Mouse (Mus musculus) thymus, adult 2 months (tissue): ENCODE results near the gene Washc3. TPM values are rescaled to one million over a fixed set of nuclear protein-coding genes. Genes with fewer than 3 reads are reported as not detected.

Experiments used
- DNase-seq: peaks from one replicate; pipeline ENCODE4 v3.0.0; 2021
- H3K27ac ChIP-seq: fragments of 200-500 bp; 2 replicates; pipeline ENCODE4 v1.5.1; 2012; ENCODE audit warnings: low read length, control low read depth; ENCODE audit not compliant: control insufficient read depth, insufficient read depth
- H3K27me3 ChIP-seq: fragments of 200-500 bp; 2 replicates; pipeline ENCODE4 v1.6.1; 2012; ENCODE audit warnings: mild to moderate bottlenecking, low read length, moderate library complexity, mixed read lengths; ENCODE audit not compliant: control insufficient read depth, insufficient read depth
- H3K36me3 ChIP-seq: fragments of 200-500 bp; 2 replicates; pipeline ENCODE4 v1.6.1; 2012; ENCODE audit warnings: mild to moderate bottlenecking, low read length, moderate library complexity; ENCODE audit not compliant: control insufficient read depth, insufficient read depth
- H3K4me1 ChIP-seq: fragments of 200-500 bp; replicated peaks from 2 replicates; pipeline ENCODE4 v1.6.1; 2012; ENCODE audit warnings: low read length; ENCODE audit not compliant: control insufficient read depth, insufficient read depth
- H3K4me3 ChIP-seq: fragments of 200-500 bp; 2 replicates; pipeline ENCODE4 v1.5.1; 2012; ENCODE audit warnings: mild to moderate bottlenecking, low read length, control low read depth, moderate library complexity; ENCODE audit not compliant: control insufficient read depth, insufficient read depth
- CTCF ChIP-seq: fragments of 200-500 bp; IDR thresholded peaks from 2 replicates; pipeline ENCODE4 v1.5.1; 2012; ENCODE audit warnings: mild to moderate bottlenecking, control low read depth, low read length, moderate library complexity, borderline replicate concordance; ENCODE audit not compliant: control insufficient read depth, poor library complexity, insufficient read depth; ENCODE audit errors: extremely low read depth
- POLR2A ChIP-seq: fragments of 200-500 bp; IDR thresholded peaks from 2 replicates; pipeline ENCODE4 v1.6.1; 2012; ENCODE audit warnings: mild to moderate bottlenecking, low read length, control low read depth, moderate library complexity; ENCODE audit not compliant: control insufficient read depth, poor library complexity, insufficient read depth; ENCODE audit errors: extremely low read depth
- WGBS: fragments of 180-500 bp; shearing (Covaris S2); methylation state at CpG from one replicate; pipeline ENCODE4 v1.1.7; 2018; 5-methylcytosine and 5-hydroxymethylcytosine counted together
- polyA plus RNA-seq: library from polyadenylated mRNA; depleted of rRNA; stranded (reverse); fragments of >200 nt; gene quantifications from 2 replicates; pipeline ENCODE4 v1.2.3, GENCODE M21; 2012; rRNA removed

The Washc3 gene
- polyA plus RNA-seq, 1 experiment, result 19.8 TPM

DNA sequence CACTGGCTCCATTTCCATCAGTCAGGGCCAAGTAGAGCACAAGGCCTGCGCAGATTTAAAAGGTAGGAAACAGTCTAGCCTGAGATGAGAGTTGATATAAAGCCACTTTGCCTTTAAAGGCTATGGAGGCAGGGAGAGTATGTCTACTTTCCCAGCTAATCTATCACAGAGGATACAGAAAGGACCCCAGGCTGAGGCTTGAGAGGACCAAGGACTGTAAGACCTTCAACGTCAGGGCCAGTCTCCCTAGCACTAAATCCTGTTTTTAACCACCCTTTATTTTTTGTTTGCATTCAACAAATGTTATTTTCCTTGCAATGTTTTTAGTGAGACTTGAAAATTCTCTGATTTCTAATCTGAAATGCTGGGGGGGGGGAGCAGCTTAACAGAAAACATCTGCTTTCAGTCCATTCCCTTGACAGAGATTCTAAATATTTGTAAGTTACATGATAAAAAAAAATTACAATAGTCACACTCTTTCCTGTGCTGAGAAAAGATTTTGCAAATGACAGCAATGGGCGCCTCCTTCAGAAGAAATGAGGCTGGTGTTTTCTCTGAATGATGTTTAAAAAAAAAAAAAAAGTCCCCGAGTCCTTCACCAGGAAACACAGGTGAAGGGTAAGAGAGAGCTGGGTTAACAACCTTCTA, 83.6 kb downstream of the Washc3 start:
- H3K4me1 ChIP-seq, result no peaks in the 10 kb centered on the region; the same call in 1 of the 2 replicates
- WGBS, result 93% methylated on average over 4 of the region's 4 CpGs
- no peak for TF ChIP-seq POLR2A
- TF ChIP-seq CTCF, result no peak
- no peak overlapping the region for H3K27ac ChIP-seq
- no peak overlapping the region for H3K4me3 ChIP-seq
- DNase-seq, result no peak
- no peaks in the 10 kb centered on the region for H3K27me3 ChIP-seq
- H3K36me3 ChIP-seq, result no peaks in the 10 kb centered on the region

- H3K4me3 ChIP-seq, result no peak overlapping the region
- H3K36me3 ChIP-seq, result no peaks in the 10 kb centered on the region
- DNase-seq, result no peak
- no peaks in the 10 kb centered on the region for H3K27me3 ChIP-seq
- H3K4me1 ChIP-seq, result no peaks in the 10 kb centered on the region
- WGBS, result 85% methylated on average over 8 of the region's 8 CpGs
- H3K27ac ChIP-seq, result no peak overlapping the region
- TF ChIP-seq POLR2A, result no peak
- no peak for TF ChIP-seq CTCF
Observed at GRCm38 (mm10) chr10:88287261-88287660, 86.4 kb downstream of the Washc3 start.

GRCm38 (mm10) chr10:88288061-88288460, 87.2 kb downstream of the Washc3 start:
- Histone ChIP-seq H3K27ac (no peak overlapping the region), H3K36me3 (no peaks in the 10 kb centered on the region), H3K27me3 (no peaks in the 10 kb centered on the region), H3K4me1 (no peaks in the 10 kb centered on the region), H3K4me3 (no peak overlapping the region)
- DNase-seq, result no peak
- WGBS, result 95% methylated on average over 10 of the region's 10 CpGs
- TF ChIP-seq POLR2A, result no peak
- TF ChIP-seq CTCF, result no peak

DNA sequence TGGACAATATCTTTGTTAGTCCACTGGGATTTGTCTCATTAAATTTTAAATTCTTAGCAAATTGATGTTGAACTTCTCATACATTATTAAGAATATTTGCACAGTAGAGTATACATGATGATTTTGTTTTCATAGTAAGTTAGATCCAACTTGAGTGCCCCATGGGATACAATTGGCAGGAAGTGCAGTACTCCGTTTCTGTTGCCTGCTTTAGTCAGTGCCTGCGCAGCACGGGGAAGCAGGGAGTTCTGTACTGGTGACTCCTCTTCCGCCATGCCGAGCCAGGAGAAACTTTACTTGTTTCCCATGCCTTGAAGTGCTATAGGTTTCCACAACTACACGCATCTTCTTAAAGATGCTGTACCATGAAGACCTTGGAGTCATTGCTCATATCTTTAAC, 94.2 kb downstream of the Washc3 start:
- Histone ChIP-seq H3K4me3 (no peak overlapping the region), H3K27ac (no peak overlapping the region), H3K27me3 (no peaks in the 10 kb centered on the region), H3K36me3 (no peaks in the 10 kb centered on the region), H3K4me1 (no peaks in the 10 kb centered on the region)
- 97% methylated on average over 6 of the region's 6 CpGs for WGBS
- DNase-seq, result no peak
- TF ChIP-seq POLR2A (no peak), CTCF (no peak)

Other genes starting within 250 kb of the Washc3 start
- not detected in 2 replicates for gene Pmch, start 110.0 kb upstream of the Washc3 start, polyA plus RNA-seq
- gene Parpbp, start 54.2 kb upstream of the Washc3 start, polyA plus RNA-seq, result 3.5 and 4.0 TPM in 2 replicates
- 12.3 and 12.6 TPM in 2 replicates for gene Nup37, start 54.1 kb upstream of the Washc3 start, polyA plus RNA-seq
- gene Dram1, start 178.0 kb downstream of the Washc3 start, polyA plus RNA-seq, result 19.3 and 24.9 TPM in 2 replicates
- gene Gnptab, start 178.0 kb downstream of the Washc3 start, polyA plus RNA-seq, result 14.3 and 16.0 TPM in 2 replicates